Mouse (Mus musculus): ENCODE measurements at regions not wholly inside any gene's neighbourhood (a gene's known extent, or its start where the extent isn't known, plus 50 kb on each side); places are given as distances from the start of the nearest gene placed in this dataset.

DNA sequence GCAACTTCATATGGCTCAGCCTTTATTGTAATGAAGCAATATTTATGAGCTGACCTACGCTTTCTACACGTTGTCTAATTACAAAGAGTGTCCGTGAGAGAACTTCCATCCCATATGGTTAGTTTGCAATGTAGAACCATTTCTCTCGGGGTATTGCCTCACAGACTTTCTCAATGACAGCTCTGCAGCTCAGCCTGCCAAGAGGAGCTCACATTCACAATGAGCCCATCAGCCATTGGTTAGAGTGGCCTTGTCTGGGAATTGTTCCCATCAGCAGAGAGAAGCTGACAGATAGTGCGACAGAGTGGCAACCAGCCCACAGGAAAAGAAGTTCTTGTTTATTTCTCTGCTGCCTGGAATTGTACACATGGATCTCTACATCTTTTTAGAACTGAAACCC, 409.7 kb downstream of the Zfp704 start:
- in situ Hi-C loops (cut with MboI; ENCODE audit: low pct_unique_long_range_greater_than_20kb in 1 of 2, low sequenced_read_pairs in 2 of 2, unreplicated experiment in 1 of 2) = no loop called here

DNA sequence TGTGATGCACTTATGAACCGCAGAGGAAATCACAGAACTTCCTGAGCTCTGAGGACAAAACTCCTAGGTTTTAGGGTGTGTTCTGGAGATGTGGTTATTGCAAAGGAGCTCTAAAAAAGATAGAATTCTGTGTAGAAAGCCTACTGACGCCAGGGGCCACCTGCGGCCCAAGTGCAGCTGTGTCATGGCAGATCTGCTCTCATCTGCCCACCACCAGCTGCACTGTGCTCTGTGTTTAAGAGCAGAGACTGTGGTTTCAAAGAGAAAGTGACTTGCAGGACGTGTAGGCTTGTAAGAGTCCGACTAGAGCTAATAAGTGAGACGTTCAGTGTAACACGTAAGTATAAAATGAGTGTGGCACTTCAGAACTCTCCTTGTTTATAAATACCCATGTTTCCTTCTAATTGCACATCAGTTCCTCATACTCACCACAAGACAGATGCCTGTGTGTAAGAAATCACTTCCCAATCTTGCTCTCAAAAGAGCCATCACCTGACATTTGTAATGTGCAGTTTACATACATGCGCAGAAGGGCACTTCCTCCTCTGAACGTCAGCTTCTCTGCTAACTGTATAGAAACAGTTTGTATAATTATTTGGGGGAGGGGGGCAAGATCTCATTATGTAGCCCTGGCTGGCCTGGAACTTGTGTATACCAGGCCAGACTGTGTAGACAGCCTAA, 411.1 kb downstream of the Zfp704 start:
- in situ Hi-C loops (cut with MboI; ENCODE audit: low pct_unique_long_range_greater_than_20kb in 1 of 2, low sequenced_read_pairs in 2 of 2, unreplicated experiment in 1 of 2) = no loop called here

DNA sequence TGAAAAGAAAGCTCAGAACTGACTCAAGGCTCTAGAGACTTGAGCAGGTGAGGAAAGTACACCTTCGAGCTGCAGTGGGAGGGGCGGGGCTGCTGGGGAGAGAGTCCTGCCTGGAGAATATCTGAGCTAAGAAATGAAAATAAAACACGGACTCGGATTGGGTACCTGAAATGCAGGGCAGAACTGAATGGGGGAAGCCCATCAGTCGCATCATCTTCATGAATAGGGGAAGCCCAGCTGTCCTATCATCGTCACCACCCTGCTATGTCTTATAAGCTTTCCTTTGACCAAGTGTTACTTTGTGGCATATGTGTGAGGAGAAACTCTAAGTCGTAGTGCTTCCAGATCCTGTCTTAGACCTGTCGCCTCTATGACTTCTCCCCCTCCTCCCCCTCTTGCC, 414.1 kb downstream of the Zfp704 start:
- in situ Hi-C loops (cut with MboI; ENCODE audit: low pct_unique_long_range_greater_than_20kb in 1 of 2, low sequenced_read_pairs in 2 of 2, unreplicated experiment in 1 of 2) = no loop called here

DNA sequence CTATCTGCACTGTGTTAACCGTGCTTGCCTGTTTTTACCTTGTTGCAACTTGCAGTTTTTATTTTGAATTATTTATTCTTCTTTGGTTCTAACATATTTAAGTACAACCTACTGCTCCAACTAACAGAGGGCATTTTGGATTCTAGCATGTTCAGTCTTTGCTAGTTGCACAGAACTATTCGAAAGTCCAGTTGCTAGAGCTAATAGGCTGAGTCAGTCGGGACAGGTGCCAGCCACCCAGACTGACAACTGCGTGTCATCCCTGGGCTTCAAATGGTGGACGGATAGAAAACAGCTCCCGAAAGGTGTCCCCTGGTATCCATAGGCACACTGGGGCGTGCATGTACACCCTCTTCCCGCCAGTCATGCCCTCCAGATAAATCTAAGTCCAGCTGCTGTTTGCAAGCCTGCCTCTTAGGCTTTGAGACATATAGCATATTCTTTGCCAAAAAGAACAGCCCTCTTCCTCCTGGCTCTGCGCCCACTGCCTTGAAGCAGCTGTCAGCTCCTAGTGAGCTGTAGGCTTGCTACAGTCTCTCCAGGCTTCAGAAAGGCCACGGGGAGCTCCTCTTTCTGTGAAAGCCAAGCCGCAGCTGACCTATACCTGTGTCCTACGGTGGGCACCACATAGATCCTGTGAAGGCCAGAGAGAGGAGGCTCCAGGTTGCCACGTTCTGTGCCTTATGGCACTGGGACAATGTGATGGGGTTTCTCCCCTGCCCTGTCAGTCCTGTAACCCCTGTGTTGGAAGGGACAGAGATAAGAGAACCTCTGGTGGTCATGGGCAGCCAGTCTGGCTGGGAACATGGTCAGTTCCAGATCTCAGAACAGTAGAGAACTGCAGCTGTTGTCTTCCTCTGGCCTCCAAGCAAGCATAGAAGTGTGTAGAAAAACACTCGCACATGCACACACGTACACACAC, 420.3 kb downstream of the Zfp704 start:
- in situ Hi-C loops (cut with MboI; ENCODE audit: low pct_unique_long_range_greater_than_20kb in 1 of 2, low sequenced_read_pairs in 2 of 2, unreplicated experiment in 1 of 2) = no loop called here

DNA sequence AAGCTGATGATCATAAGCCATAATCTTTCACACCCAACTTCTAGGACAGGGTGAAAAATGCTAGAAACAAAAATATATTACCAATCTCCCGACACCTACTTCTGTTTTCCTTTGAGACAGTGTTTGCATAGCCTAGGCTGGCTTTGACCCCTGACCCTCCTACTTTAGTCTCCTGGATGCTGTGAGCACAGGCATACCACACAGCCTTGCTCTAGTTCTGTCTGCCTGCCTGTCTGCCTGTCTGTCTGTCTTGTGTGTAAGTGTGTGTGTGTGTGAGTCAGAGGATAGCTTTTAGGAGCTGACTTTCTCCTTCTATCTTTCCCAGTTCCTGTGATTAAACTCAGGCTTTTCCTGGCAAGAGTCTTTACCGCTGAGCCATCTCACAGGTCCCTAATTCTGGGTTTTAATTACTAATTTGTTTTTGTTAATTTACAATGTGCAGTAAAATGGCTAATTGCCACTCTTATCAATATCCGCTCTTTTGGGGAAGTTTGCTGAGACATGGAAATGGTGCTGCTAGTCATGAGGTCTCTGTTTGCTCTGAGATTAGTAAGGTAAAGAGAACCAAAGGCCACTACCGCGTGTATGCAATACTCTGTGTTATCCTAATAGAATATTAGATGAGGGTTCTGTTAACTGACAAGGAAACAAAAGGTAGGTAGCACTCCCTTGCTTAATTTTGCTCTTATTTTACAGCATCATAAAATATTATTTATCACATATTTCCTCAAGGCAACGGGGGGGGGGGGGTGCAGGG, 423.3 kb downstream of the Zfp704 start:
- in situ Hi-C loops (cut with MboI; ENCODE audit: low pct_unique_long_range_greater_than_20kb in 1 of 2, low sequenced_read_pairs in 2 of 2, unreplicated experiment in 1 of 2) = no loop called here

DNA sequence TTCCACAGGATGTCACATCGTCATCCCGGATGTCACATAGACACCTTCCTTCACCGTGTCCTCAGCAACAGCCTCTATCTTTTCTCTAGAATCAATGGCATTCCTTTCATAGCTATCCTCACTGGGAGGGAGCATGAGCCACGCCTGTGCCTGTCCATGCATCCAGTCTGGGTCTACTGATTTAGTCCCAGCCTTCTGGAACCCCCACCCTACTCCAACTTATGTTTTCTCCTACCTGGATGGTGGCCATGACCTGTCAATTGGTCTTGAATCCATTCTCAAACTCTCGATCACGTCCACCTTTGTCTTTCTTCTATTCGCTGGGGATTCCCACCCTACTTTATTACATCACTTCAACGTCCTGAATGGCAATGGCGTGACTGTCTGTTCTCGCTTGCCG, 428.3 kb downstream of the Zfp704 start:
- in situ Hi-C loops (cut with MboI; ENCODE audit: low pct_unique_long_range_greater_than_20kb in 1 of 2, low sequenced_read_pairs in 2 of 2, unreplicated experiment in 1 of 2) = no loop called here

DNA sequence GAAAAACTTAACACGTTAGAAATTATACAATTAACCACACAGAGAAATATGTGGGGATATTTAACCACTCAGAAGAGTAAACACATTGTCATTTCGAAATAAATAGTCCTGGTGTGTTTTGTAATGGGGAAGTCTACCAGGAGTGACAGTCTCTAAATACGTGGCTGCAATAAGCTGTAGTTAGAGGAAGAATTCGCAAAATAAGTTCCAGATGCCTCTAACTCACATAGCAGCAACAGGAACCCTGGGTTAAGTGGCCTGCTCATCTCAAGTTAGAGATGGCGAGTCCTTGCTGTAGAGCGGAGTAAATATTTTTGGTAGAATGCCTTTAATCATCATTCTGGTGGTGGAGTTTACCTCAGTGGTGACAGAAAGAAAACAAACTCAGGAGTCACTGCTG, 430.2 kb downstream of the Zfp704 start:
- in situ Hi-C loops (cut with MboI; ENCODE audit: low pct_unique_long_range_greater_than_20kb in 1 of 2, low sequenced_read_pairs in 2 of 2, unreplicated experiment in 1 of 2) = no loop called here

DNA sequence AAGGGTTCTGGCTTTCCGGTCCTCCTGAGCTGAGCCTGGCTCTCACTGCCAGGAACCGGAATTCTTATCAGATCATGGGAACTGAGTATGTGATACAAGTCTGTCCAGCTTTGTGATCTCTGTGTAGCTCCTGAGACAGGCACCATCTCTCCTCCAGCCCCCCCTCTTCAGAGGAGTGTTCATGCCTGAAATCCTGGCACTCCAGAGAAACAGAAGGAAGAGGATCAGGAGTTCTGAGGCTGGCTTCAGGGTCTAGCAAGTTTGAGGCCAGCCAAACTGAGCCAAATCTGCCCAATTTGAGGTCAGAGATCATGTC, 435.4 kb downstream of the Zfp704 start:
- in situ Hi-C loops (cut with MboI; ENCODE audit: low pct_unique_long_range_greater_than_20kb in 1 of 2, low sequenced_read_pairs in 2 of 2, unreplicated experiment in 1 of 2) = no loop called here

DNA sequence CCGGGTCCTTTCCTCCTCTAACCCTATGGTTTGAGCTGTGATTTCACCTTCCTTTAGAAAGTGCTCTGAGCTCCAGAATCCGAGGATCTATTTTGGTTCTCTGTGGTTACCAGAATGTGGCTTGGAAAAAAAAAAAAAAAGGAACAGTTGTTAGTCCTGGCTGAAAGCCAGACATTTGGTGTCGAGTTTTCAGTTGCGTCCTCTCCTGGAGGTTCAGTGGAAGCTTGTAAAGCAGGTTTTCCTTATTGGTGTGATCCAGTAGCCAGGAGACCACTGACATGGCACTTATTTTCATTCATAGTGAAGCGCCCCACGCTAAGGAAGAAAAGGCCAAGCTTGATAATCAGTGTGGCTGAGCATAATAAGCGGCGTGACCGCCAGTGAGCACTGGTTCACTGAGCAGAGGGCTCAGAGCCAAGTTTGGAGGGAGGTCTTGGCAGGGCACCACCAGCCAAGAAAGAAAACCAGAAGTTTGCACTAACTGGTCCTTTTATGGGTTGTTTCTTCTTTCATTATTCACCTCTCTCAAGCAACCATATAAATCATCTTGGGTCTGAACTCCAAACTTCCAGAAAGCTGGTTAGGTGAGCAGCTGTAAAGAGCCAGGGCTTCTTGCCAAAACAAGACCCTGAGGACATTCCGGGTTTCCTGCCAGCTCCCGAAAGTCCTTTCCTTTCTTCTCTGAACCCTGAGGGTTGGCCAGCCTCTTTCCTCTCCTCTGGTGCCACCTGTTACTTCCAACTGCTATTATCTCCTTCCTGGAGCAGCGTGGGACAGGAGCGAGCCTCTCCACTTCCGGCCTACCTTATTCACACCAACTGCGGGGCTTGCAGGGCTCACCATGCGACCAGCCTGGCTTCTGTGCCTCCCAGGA, 436.0 kb downstream of the Zfp704 start:
- in situ Hi-C loops (cut with MboI; ENCODE audit: low pct_unique_long_range_greater_than_20kb in 1 of 2, low sequenced_read_pairs in 2 of 2, unreplicated experiment in 1 of 2) = no loop called here

DNA sequence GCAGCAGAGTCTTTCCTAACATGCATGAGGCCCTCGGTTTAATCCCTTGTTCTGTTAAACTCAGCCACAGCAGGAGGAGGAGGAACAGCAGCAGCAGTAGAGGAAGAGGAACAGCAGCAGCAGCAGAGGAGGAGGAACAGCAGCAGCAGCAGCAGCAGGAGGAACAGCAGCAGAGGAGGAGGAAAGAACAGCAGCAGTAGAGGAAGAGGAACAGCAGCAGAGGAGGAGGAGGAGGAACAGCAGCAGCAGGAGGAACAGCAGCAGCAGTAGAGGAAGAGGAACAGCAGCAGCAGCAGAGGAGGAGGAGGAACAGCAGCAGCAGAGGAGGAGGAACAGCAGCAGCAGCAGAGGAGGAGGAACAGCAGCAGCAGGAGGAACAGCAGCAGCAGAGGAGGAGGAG, 437.9 kb downstream of the Zfp704 start:
- in situ Hi-C loops (cut with MboI; ENCODE audit: low pct_unique_long_range_greater_than_20kb in 1 of 2, low sequenced_read_pairs in 2 of 2, unreplicated experiment in 1 of 2) = no loop called here

DNA sequence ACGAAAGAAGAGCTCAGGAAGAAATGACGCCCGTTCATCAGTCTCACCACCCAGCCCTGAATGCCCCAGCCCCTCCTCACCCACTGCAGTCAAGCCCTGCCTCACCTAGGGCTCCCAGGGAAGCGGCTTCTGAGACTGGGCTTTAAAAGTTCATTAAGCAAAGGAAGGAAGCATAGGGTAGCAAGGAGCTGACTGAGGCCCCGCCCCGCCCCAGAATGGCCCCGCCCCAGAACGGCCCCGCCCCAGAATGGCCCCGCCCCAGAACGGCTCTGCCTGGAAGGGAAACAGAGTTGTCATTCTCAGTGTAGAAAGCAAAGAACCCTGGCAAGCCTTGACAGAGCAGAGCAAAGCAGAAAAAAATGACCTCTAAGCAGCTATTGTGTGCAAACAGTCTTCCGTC, 440.9 kb downstream of the Zfp704 start:
- in situ Hi-C loops (cut with MboI; ENCODE audit: low pct_unique_long_range_greater_than_20kb in 1 of 2, low sequenced_read_pairs in 2 of 2, unreplicated experiment in 1 of 2) = no loop called here

DNA sequence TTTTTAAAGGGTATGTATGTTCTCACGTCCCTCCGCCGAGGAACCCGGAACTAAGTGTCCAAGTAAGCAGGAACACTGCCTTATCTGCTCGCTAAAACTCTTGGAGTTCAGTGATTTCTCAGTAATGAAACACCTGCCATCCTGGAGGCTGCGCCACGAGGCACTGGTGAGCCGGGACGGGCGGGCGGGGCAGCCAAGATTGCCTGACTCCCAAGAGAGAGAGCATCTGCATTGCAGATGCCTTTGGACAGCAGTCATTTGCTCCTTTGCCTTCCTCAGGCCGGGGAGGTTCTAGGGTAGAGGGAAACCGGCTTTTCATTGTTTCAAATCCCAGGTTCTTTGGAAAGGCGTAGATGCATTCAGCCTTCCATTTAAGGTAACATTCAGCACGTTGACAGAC, 450.8 kb downstream of the Zfp704 start:
- in situ Hi-C loops (cut with MboI; ENCODE audit: low pct_unique_long_range_greater_than_20kb in 1 of 2, low sequenced_read_pairs in 2 of 2, unreplicated experiment in 1 of 2) = no loop called here

DNA sequence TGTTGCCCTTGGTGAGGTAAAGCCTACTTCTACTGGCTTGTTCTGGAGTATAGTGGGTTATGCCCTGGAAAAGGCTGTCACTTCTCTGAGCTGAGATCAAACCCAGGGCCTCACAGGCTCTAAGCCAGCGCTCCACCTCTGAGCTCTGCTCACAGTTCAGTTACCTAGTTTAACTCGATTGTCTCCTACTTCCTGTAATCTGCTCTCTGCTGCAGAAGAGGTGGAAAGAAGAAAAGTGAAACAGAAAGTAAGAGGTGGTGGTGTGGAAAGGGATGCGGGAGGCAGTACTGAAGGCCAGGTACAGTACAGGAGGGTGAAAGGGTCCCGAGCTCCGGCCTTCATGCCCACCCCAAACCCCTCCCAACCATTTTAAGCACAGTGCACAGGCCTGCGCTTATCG, 455.7 kb downstream of the Zfp704 start:
- in situ Hi-C loops (cut with MboI; ENCODE audit: low pct_unique_long_range_greater_than_20kb in 1 of 2, low sequenced_read_pairs in 2 of 2, unreplicated experiment in 1 of 2) = no loop called here

DNA sequence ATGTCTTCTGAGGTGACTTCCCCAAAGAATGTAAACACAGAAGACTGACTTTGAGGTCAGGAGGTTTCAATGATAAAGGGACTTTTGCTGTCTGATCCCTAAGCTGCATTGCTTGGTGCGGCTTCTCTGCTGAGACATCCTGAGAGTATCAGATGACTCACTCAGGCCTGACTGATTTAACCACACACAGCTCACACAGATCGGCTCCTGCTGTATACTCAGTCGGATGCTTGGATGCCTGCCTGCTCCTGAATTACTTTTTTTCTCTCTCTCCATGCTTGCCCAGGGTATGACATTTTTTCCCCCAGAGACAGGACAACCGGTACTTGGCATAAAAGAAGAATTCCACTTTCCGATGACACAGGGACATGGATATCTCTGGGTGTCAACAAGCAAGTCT, 456.2 kb downstream of the Zfp704 start:
- in situ Hi-C loops (cut with MboI; ENCODE audit: low pct_unique_long_range_greater_than_20kb in 1 of 2, low sequenced_read_pairs in 2 of 2, unreplicated experiment in 1 of 2) = no loop called here

DNA sequence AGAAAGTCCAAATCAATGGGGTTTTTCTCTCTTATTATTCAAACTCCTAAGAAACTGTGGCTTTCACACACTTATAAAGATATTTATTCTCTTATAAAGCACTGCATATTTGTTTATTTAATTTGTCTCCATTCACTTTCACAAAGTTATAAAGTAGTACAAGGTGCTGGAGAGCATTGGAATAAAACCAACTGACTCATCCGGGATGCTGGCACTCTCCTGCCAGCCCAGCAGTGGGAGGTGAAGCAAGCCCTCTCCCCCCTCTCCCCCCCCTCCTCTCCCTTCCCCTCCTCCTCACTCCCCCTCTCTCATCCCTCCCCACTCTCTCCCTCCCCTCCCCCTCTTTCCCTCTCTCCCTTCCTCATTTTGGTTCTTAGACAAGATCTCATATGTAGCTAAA, 457.6 kb downstream of the Zfp704 start:
- in situ Hi-C loops (cut with MboI; ENCODE audit: low pct_unique_long_range_greater_than_20kb in 1 of 2, low sequenced_read_pairs in 2 of 2, unreplicated experiment in 1 of 2) = no loop called here

DNA sequence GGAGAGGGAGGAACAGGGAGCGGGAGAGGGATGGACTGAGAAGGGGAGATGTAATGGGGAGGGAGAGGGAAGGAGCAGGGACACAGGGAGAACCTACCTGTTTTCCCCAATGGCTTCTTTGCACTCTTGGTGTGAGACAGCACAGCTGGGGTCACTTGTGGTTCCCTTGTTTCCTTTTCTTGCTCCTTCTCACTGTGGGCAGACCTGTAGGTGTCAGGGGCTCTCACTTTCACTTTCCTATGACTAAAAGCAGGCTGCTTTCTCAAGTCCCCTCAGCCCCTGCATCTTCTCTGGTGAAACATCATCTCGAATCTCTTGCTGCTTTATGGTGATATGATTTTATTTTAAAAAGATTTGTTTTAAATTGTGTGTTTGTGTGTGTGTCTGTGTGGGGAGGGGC, 458.3 kb downstream of the Zfp704 start:
- in situ Hi-C loops (cut with MboI; ENCODE audit: low pct_unique_long_range_greater_than_20kb in 1 of 2, low sequenced_read_pairs in 2 of 2, unreplicated experiment in 1 of 2) = no loop called here

DNA sequence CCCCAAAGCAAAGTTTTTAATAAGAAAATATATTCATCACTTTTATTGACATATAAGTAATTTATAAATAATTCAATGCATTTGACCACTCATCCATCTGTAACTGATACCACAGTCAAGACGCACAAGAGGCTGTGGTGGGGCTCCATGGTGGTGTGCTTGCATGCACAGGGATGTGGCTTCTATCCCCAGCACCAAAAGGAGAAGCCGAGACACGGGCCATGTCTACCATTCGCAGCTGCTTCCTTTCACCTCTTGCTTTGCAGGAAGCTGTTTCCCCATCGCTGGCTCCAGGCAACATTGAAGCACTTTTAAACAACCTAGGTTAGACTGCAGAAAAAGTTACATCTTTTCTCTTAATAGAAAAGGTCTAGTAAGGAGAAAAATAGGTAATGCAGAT, 461.3 kb downstream of the Zfp704 start:
- in situ Hi-C loops (cut with MboI; ENCODE audit: low pct_unique_long_range_greater_than_20kb in 1 of 2, low sequenced_read_pairs in 2 of 2, unreplicated experiment in 1 of 2) = no loop called here

DNA sequence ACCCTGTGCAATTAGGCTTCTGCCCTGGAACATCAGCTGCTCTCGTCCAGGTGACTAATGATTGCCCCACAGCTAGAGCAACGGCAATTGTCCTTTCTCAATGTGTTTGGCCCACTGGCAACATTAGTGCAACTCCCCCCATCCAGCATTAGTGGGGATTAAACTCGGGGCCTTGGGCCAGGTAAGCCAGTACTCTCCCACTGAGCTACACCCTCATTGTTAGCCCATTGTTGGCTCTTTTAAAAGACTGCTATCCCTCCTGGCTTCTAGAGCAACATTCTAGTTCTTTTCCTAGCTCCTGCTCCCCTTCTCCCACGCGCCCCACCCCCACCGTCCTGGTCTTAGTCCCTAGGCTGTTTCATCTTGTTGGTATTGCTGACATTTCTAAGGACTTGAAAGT, 463.4 kb downstream of the Zfp704 start:
- in situ Hi-C loops (cut with MboI; ENCODE audit: low pct_unique_long_range_greater_than_20kb in 1 of 2, low sequenced_read_pairs in 2 of 2, unreplicated experiment in 1 of 2) = no loop called here

DNA sequence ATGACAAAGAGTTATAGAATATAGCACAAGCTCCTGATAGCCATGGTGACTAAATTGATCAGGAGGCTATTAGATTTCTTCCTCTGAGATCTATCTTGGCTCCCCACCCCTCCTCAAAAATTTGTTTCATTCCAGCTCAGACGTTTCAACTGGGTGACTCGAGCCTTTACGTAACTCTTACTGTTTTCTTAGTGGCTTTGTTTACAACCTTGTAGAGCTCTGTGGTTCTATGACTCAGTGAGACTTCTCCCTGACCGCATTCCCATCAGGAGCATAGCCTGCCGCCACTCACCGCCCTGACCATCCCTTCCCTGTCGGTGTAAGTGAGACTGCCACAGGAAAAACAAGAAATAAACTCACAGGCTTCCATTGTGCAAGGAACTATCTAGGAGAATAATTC, 464.3 kb downstream of the Zfp704 start:
- in situ Hi-C loops (cut with MboI; ENCODE audit: low pct_unique_long_range_greater_than_20kb in 1 of 2, low sequenced_read_pairs in 2 of 2, unreplicated experiment in 1 of 2) = no loop called here
